In the genomic region with DNA sequence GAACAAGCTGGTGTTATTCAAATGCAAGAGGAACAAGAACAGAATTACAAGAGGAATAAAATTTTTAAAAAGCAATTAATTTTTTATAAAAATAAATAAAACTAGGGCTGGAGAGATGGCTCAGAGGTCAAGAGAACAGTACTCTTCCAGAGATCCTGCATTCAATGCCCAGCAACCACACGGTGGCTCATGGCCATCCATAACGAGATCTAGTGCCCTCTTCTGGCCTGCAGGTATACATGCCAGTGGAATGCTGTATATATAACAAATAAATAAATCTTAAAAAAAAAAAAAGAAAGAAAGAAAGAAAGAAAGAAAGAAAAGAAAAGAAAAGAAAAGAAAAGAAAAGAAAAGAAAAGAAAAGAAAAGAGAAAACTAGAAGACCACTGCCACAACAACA, we compare ENCODE assay signal across 10 mouse cellular contexts. TPM values are rescaled to one million over a fixed set of nuclear protein-coding genes. Genes with fewer than 3 reads are reported as not detected.
DNase-seq lines count a peak whose midpoint lies in the region; ATAC-seq and TF ChIP-seq lines count a peak whose summit lies in the region.
"Had no signal": no experiment of that assay in that cellular context is flagged by ENCODE, and none has a peak within 500 bp of the region (broad histone marks: within the 10 kb centered on the region; RNA-seq: fewer than 3 reads in every experiment).

No protein-coding gene starts in this region.

- peaks cover 34% of the 10 kb centered on the region for H3K36me3 ChIP-seq in hindbrain, embryonic 14.5 days (replicated peaks; ENCODE audit: control insufficient read depth, insufficient read depth)
- peaks cover 2% of the 10 kb centered on the region; the same call in 1 of the 2 replicates for H3K36me3 ChIP-seq in hindbrain, embryonic 16.5 days (ENCODE audit: control insufficient read depth, insufficient read depth, low read length)
- no peaks in the 10 kb centered on the region for H3K36me3 ChIP-seq in ES-E14 (ENCODE audit: control insufficient read depth, insufficient read depth, low read length, poor library complexity, severe bottlenecking)

- in situ Hi-C loops in ES-E14 (cut with MboI; ENCODE audit: low sequenced_read_pairs in 2 of 2, unreplicated experiment in 2 of 2), result no loop called here

- peak; percentile 49 for DNase-seq in hindbrain, embryonic 14.5 days (ENCODE audit: low spot score)
- DNase-seq in 3T3-L1 (ENCODE audit: low read depth, low spot score) (peak; percentile 82), ES-E14 (ENCODE audit: low read depth, low spot score) (no peak)
- peak; percentile 13 for DNase-seq in cerebellum, adult 8-10 months
- peak; percentile 20 to 46 for DNase-seq in kidney, postnatal 4 days
- peak; percentile 60 for DNase-seq in retina, embryonic 14.5 days (ENCODE audit: low spot score)
- DNase-seq in neural tube, embryonic 10.5 days (ENCODE audit: extremely low spot score, low spot score), result no peak

- H3K9ac ChIP-seq in hindbrain, embryonic 14.5 days, result no peak overlapping the region
- H3K9ac ChIP-seq in hindbrain, embryonic 16.5 days (ENCODE audit: low read depth, low read length), result no peak overlapping the region
- H3K9ac ChIP-seq in ES-E14 (ENCODE audit: insufficient read depth, low read depth, low read length, poor library complexity, severe bottlenecking), result no peak overlapping the region
- H3K9ac ChIP-seq: embryonic facial prominence, embryonic 15.5 days; liver, embryonic 15.5 days had no signal

- H3K27me3 ChIP-seq in hindbrain, embryonic 14.5 days (ENCODE audit: control insufficient read depth, insufficient read depth, low read length), result no peaks in the 10 kb centered on the region
- no peaks in the 10 kb centered on the region for H3K27me3 ChIP-seq in hindbrain, embryonic 16.5 days (replicated peaks; ENCODE audit: control insufficient read depth, insufficient read depth, low read length)
- H3K27me3 ChIP-seq: embryonic facial prominence, embryonic 15.5 days; liver, embryonic 15.5 days had no signal

- no peak overlapping the region for H3K4me3 ChIP-seq in hindbrain, embryonic 14.5 days (replicated peaks; ENCODE audit: low read length)
- H3K4me3 ChIP-seq in hindbrain, embryonic 16.5 days (ENCODE audit: low read length), result no peak overlapping the region
- H3K4me3 ChIP-seq in ES-E14 (ENCODE audit: insufficient read depth in 1 of 2, low read depth in 1 of 2, low read length in 2 of 2, poor library complexity in 1 of 2, severe bottlenecking in 1 of 2), result no peak overlapping the region
- H3K4me3 ChIP-seq: embryonic facial prominence, embryonic 15.5 days; liver, embryonic 15.5 days had no signal

- peaks cover 5% of the 10 kb centered on the region; the same call in 1 of the 2 replicates for H3K4me1 ChIP-seq in hindbrain, embryonic 14.5 days (replicated peaks; ENCODE audit: control insufficient read depth, insufficient read depth, low read length)
- peaks cover 8% of the 10 kb centered on the region for H3K4me1 ChIP-seq in hindbrain, embryonic 16.5 days (ENCODE audit: control insufficient read depth, insufficient read depth, low read depth, low read length)
- H3K4me1 ChIP-seq in ES-E14 (ENCODE audit: control insufficient read depth in 2 of 2, insufficient read depth in 2 of 2, low read length in 2 of 2, poor library complexity in 1 of 2), result no peaks in the 10 kb centered on the region

- H3K27ac ChIP-seq in hindbrain, embryonic 14.5 days, result no peak overlapping the region
- H3K27ac ChIP-seq in hindbrain, embryonic 16.5 days (ENCODE audit: low read depth, low read length), result no peak overlapping the region
- H3K27ac ChIP-seq in ES-E14 (ENCODE audit: insufficient read depth, low read depth, low read length, poor library complexity, severe bottlenecking), result no peak overlapping the region
- H3K27ac ChIP-seq: embryonic facial prominence, embryonic 15.5 days; liver, embryonic 15.5 days had no signal

- 15% methylated on average over 2 of the region's 2 CpGs for WGBS in hindbrain, embryonic 14.5 days
- 10% methylated on average over 2 of the region's 2 CpGs for WGBS in hindbrain, embryonic 16.5 days

- no peak overlapping the region for H3K4me2 ChIP-seq in hindbrain, embryonic 14.5 days (replicated peaks)
- H3K4me2 ChIP-seq in hindbrain, embryonic 16.5 days (ENCODE audit: low read length), result no peak overlapping the region
- H3K4me2 ChIP-seq: embryonic facial prominence, embryonic 15.5 days; liver, embryonic 15.5 days had no signal

- ATAC-seq in hindbrain, embryonic 14.5 days (ENCODE audit: low FRiP score), result no peak
- no peak for ATAC-seq in hindbrain, embryonic 16.5 days

- H3K9me3 ChIP-seq in hindbrain, embryonic 14.5 days (ENCODE audit: control insufficient read depth, low read length), result no peaks in the 10 kb centered on the region
- no peaks in the 10 kb centered on the region for H3K9me3 ChIP-seq in hindbrain, embryonic 16.5 days (ENCODE audit: control insufficient read depth, low read length)
- H3K9me3 ChIP-seq in ES-E14 (ENCODE audit: control insufficient read depth, insufficient read depth, low read depth, low read length), result no peaks in the 10 kb centered on the region
- H3K9me3 ChIP-seq: embryonic facial prominence, embryonic 15.5 days; liver, embryonic 15.5 days had no signal

TF ChIP-seq in ES-E14, 5 proteins besides CTCF, POLR2A, EP300 and RAD21:
- TF ChIP-seq ZNF384 (IDR thresholded peaks at IDR 0.05; ENCODE audit: low read depth, low read length) (no peak), ZC3H11A (IDR thresholded peaks at IDR 0.05; ENCODE audit: borderline replicate concordance, low read depth, low read length) (0 out of 2 replicates have a peak, but pooled peaks have one; percentile 6), HCFC1 (IDR thresholded peaks at IDR 0.05; ENCODE audit: borderline replicate concordance, insufficient read depth, low read length) (no peak)

RNA-seq across cellular contexts. Expression of a gene that starts 2.6 kb away (rescaled TPM):
- 35.0 and 40.3 TPM in 2 replicates for polyA plus RNA-seq in hindbrain, embryonic 14.5 days (2014; fragmentation: Nextera tagmentation; extraction: Ambion mirVana)
- polyA plus RNA-seq in hindbrain, embryonic 16.5 days (2015; fragmentation: Nextera tagmentation; extraction: Ambion mirVana), result 29.5 and 30.1 TPM in 2 replicates
- total RNA-seq in ES-E14 (2012; rRNA removed), result 9.4 and 10.0 TPM in 2 replicates

RNA-seq across cellular contexts. Expression of a gene that starts 43.3 kb away (rescaled TPM):
- polyA plus RNA-seq in hindbrain, embryonic 14.5 days (2014; fragmentation: Nextera tagmentation; extraction: Ambion mirVana), result 0.11 TPM in 1 of 2 replicates, not detected in the other
- polyA plus RNA-seq in hindbrain, embryonic 16.5 days (2015; fragmentation: Nextera tagmentation; extraction: Ambion mirVana), result 0.09 TPM in 1 of 2 replicates, not detected in the other
- not detected in 2 replicates for total RNA-seq in ES-E14 (2012; rRNA removed)
- polyA plus RNA-seq: embryonic facial prominence, embryonic 15.5 days had no signal

Comparison
In these comparisons a context has a peak if more than half of its experiments do, and no peak if none do; other contexts are left out.
1. DNase-seq: peak in hindbrain, embryonic 14.5 days (single experiment), 3T3-L1 (single experiment), cerebellum, adult 8-10 months (single experiment), kidney, postnatal 4 days (2 of 2) and retina, embryonic 14.5 days (single experiment); none in ES-E14 (single experiment) and neural tube, embryonic 10.5 days (single experiment).